Mouse (Mus musculus) heart, embryonic 15.5 days (tissue): ENCODE data around the gene Smg5. TPM values are rescaled to one million over a fixed set of nuclear protein-coding genes. Genes with fewer than 3 reads are reported as not detected.
"Not testable (repeated sequence)": the region's sequence is repeated elsewhere in the genome, so short reads cannot be mapped to it uniquely, and the experiment has no call there.

Experiments used
- ATAC-seq: fragments of 200-750 bp; cut with Nextera tagmentation; replicated peaks from 2 replicates; pipeline ENCODE4 v1.8.0; 2017; ENCODE audit warnings: low read depth, moderate TSS enrichment; ENCODE audit not compliant: insufficient number of reproducible peaks, insufficient read depth, low FRiP score
- H3K27ac ChIP-seq: fragments of 300-500 bp; sonication (generic); 2 replicates; pipeline ENCODE4 v1.5.1; 2015; ENCODE audit warnings: mild to moderate bottlenecking, inconsistent platforms
- H3K27me3 ChIP-seq: fragments of 300-500 bp; sonication (generic); 2 replicates; pipeline ENCODE4 v1.6.1; 2015; ENCODE audit warnings: inconsistent platforms
- H3K36me3 ChIP-seq: fragments of 300-500 bp; sonication (generic); 2 replicates; pipeline ENCODE4 v1.6.1; 2015; ENCODE audit warnings: mild to moderate bottlenecking, inconsistent platforms
- H3K4me1 ChIP-seq: fragments of 300-500 bp; sonication (generic); replicated peaks from 2 replicates; pipeline ENCODE4 v1.6.1; 2015; ENCODE audit warnings: inconsistent platforms
- H3K4me2 ChIP-seq: fragments of 300-500 bp; sonication (generic); 2 replicates; pipeline ENCODE4 v1.6.1; 2015; ENCODE audit warnings: inconsistent platforms, mild to moderate bottlenecking, moderate library complexity
- H3K4me3 ChIP-seq: fragments of 300-500 bp; sonication (generic); 2 replicates; pipeline ENCODE4 v1.5.1; 2015; ENCODE audit warnings: mild to moderate bottlenecking, inconsistent platforms
- H3K9ac ChIP-seq: fragments of 300-500 bp; sonication (generic); 2 replicates; pipeline ENCODE4 v1.6.1; 2015; ENCODE audit warnings: mild to moderate bottlenecking, inconsistent platforms
- H3K9me3 ChIP-seq: fragments of 300-500 bp; sonication (generic); replicated peaks from 2 replicates; pipeline ENCODE4 v1.6.1; 2016; ENCODE audit warnings: inconsistent platforms
- WGBS: fragments of 180-500 bp; shearing (Covaris S2); methylation state at CpG from one replicate; pipeline ENCODE4 v1.1.7; 2015; ENCODE audit warnings: mixed read lengths; 5-methylcytosine and 5-hydroxymethylcytosine counted together
- polyA plus RNA-seq: library from polyadenylated mRNA; unstranded; fragments of >200 nt; fragmentation: Nextera tagmentation; extraction: Ambion mirVana; gene quantifications from 2 replicates; pipeline ENCODE4 v1.2.1, GENCODE M21; 2015

Smg5 gene
- 41.1 and 52.8 TPM in 2 replicates for polyA plus RNA-seq

DNA sequence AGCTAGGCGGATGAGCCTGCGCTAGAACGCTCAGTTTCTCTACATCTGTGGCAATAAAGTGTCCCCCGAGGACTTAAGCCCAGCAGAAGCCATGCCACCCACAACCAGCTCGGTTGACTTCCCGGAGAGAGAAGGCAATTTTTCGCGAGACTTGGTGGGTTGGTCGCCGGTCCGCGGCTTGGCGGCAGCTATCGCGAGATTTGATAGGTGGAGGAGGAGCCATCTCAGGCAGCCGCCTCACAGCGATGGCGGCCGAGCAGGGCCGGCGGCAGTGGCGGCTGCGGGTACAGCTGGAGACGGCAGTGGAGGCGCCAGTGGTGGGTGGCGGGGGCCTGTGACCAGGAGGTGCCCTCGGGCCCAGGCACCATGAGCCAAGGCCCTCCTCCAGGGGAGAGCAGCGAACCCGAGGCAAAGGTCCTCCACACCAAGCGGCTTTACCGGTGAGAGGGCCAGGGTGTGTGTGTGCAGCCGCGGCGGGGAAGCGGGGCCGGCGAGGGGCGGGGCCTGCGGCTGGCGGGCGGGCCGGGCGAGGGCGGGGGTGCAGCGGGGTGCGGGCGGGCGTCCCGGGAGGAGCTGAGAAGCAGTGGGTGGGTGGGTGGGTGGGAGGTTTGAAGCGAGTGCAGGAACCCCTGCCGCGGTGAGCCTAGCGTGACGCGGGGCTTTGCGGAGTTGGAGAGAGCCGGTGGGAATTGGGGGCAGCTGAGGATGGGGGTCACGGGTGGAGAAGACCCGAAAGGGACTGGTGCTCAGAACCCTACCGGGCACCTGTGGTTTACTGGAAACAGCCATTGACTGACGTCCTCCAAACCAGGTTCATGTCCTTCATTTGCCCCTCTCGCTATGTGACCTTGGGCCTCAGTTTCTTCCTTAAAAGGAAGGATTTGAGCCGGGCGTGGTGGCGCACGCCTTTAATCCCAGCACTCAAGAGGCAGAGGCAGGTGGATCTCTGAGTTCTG, at the start of gene Smg5, which contains the start of gene Tmem79:
Smg5 (plus strand) TSS at position 203 of the 956 bp plus-strand sequence.
Tmem79 (minus strand) TSS at position 91 of the 956 bp plus-strand sequence.
- Histone ChIP-seq H3K27me3 (no peaks in the 10 kb centered on the region), H3K27ac (peak within 1 kb of the TSS; percentile 99), H3K4me1 (peaks cover 35% of the 10 kb centered on the region), H3K4me3 (peak within 1 kb of the TSS; percentile 96), H3K36me3 (peaks cover under 1% of the 10 kb centered on the region; the same call in 1 of the 2 replicates), H3K9me3 (no peaks in the 10 kb centered on the region), H3K4me2 (peak within 1 kb of the TSS; percentile 74), H3K9ac (peak within 1 kb of the TSS; percentile 96)
- WGBS, result 1% methylated on average over 65 of the region's 66 CpGs
- peak; percentile 88 for ATAC-seq

DNA sequence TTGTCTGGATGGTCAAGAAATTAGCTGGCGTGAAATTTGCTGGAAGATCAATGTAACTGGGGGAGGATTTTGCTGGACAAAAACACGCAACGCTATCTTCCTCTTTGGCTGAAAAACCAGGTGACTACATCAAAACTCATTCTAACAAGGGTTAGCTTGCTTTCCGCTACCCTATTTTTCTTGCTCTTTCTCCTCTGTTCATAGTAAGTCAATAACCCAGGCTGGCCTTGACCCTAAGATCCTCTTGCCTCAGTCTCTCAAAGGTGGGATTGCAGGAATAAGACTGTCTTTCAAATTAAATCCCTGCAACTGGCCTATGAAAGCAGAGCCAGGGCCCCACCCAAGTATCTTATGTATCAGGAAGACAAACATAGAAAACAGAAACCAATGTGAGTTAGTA, 49.0 kb upstream of the Smg5 start, which contains the start of gene Gm38392:
Gm38392 (minus strand) TSS at position 101 of the 400 bp plus-strand sequence.
- Histone ChIP-seq H3K4me1 (no peaks in the 10 kb centered on the region), H3K4me3 (no peak within 1 kb of the TSS), H3K27ac (no peak within 1 kb of the TSS), H3K9ac (no peak within 1 kb of the TSS), H3K4me2 (no peak within 1 kb of the TSS), H3K9me3 (no peaks in the 10 kb centered on the region), H3K36me3 (no peaks in the 10 kb centered on the region), H3K27me3 (no peaks in the 10 kb centered on the region)
- no peak for ATAC-seq
- WGBS, result 96% methylated on average over 4 of the region's 4 CpGs

DNA sequence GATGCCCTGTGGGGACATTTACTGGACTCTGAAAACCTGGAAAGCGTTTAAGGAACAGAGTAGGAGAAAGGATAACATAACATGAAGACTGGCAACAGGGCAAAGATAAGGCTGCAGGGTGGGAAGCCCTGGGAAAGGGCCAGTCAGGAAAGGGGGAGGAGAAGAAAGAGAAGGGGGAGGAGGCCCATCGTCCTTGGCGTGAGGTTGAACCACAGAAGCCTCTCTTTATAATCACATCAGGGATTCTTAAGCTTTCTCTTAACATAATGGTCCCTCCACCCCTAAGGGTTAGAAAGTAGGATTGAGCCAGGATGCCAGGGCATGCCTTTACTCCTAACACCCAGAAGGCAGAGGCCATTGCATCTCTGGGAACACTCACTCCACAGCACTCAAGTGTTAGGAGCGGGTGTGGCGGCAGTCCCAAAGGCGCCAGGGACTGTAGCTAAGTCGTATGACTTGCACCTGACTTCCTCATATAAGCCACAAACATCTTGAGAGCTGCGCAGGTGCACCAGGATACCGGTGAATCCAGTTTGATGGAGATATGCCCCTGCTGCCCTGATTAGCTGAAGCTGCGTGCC, 47.8 kb upstream of the Smg5 start:
- H3K36me3 ChIP-seq, result not testable (repeated sequence)

DNA sequence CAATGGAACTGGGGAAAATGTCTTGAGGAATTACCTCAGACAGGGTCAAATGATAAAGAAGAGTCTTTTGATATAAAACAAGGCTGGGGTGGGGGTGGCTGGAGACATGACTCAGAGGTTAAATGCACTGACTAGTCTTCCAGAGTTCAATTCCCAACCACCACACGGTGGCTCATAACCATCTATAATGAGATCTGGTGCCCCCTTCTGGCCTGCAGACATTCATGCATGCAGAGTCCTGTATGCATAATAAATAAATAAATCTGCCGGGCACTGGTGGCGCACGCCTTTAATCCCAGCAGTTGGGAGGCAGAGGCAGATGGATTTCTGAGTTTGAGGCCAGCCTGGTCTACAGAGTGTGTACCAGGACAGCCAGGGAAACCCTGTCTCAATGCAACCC, 44.1 kb upstream of the Smg5 start:
- WGBS, result 61% methylated on average over 4 of the region's 4 CpGs
- peaks cover 7% of the 10 kb centered on the region; the same call in 1 of the 2 replicates for H3K4me1 ChIP-seq
- H3K9me3 ChIP-seq, result no peaks in the 10 kb centered on the region
- no peak overlapping the region for H3K9ac ChIP-seq
- no peak overlapping the region for H3K27ac ChIP-seq
- no peaks in the 10 kb centered on the region for H3K27me3 ChIP-seq
- H3K4me2 ChIP-seq, result no peak overlapping the region
- no peaks in the 10 kb centered on the region for H3K36me3 ChIP-seq
- no peak overlapping the region for H3K4me3 ChIP-seq
- ATAC-seq, result no peak

More for the DNA sequence above, 47.8 kb upstream of the Smg5 start:
- 63% methylated on average over 8 of the region's 10 CpGs for WGBS
- H3K9me3 ChIP-seq, ATAC-seq, H3K27me3 ChIP-seq, H3K9ac ChIP-seq, H3K4me3 ChIP-seq, H3K4me1 ChIP-seq, H3K4me2 ChIP-seq, H3K27ac ChIP-seq: not testable (repeated sequence)

DNA sequence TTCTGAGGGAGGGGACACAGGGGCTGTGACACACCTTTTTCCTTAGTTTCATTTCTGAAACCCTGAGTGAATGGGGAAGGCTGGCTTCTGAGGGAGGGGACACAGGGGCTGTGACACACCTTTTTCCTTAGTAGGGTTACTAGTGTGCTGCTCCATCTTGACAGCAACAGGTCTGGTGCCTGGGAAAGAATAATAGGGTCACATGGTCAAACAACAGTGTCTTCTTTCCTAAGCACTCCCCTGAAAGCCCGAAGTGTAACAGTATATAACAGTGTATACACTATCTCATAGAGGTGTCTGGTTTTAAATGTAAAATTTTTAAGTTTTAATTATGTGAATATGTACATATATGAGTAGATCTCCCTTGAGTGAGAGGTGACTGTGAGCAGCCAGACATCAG, 40.8 kb upstream of the Smg5 start:
- WGBS, result 77% methylated on average over 1 of the region's 1 CpGs
- H3K27me3 ChIP-seq, H3K27ac ChIP-seq, H3K4me3 ChIP-seq, ATAC-seq, H3K9me3 ChIP-seq: not testable (repeated sequence)
- Histone ChIP-seq H3K4me1 (peaks cover 19% of the 10 kb centered on the region), H3K9ac (0 out of 2 replicates have a peak overlapping the region, but pooled peaks have one; percentile 64), H3K36me3 (peaks cover 10% of the 10 kb centered on the region), H3K4me2 (peak overlapping the region; percentile 74; the same call in 1 of the 2 replicates)

DNA sequence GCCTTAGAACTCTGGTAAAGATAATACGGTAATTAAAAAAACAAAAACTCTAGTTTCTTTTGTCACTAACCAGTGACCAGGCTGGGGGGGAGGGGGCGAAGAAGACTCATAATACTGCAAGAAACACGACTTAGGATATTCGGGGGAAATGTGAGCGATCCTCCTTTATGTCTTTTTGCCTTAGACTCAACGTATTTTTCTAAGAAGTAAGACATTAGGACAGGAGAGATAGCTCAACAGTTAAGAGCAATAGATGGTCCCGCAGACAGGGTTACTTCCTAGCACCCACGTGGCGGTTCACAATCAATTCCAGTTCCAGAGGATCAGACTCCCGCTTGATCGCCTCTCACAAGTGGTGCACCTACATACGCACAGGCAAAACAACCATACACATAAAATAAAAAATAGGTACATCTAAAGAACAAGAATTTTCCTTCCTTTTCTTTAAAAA, 39.9 kb upstream of the Smg5 start:
- H3K27me3 ChIP-seq, result no peaks in the 10 kb centered on the region
- no peak for ATAC-seq
- peak overlapping the region; percentile 74 for H3K4me2 ChIP-seq
- H3K36me3 ChIP-seq, result peaks cover 19% of the 10 kb centered on the region
- H3K27ac ChIP-seq, result peak overlapping the region; percentile 97
- peaks cover 19% of the 10 kb centered on the region for H3K4me1 ChIP-seq
- H3K4me3 ChIP-seq, result peak overlapping the region; percentile 79
- peak overlapping the region; percentile 64 for H3K9ac ChIP-seq
- WGBS, result 1% methylated on average over 12 of the region's 12 CpGs
- H3K9me3 ChIP-seq, result no peaks in the 10 kb centered on the region

DNA sequence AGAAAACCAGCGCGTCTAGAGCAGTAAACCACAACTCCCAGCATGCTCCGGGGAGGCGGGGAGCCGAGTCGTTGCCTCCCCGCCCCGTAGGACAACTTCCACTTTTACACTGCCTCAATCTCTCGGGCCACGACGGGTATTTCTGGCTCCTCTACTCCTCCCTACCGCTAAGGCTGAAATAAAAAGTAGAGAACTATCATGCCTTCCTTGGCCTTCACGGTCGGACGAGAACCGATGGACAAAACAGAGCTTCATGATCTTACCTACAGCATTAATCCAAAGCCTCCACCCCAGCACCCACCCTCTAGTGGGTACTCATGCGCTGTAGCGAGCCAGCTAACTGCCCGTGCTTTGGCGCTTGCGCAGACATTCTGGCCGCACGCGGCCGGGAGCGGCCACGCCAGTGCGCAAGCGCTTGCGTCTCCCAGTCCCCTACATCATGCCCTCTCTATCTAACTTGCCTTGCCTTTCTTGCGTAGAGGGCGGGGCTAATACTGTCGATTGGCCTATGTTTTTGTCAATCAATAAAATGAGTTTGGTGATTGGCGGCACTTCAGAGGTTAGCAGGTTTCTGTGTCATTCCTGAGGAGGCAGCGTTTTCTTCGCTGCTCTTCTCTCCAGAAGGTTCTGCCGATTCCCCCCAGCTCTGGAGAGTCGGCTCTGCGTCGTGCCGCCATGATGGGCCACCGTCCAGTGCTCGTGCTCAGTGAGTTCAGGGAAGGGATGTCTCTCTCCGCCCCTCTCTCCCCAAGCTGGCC, 39.3 kb upstream of the Smg5 start, which contains the start of the genes Tsacc and Cct3:
Tsacc (minus strand) TSS at position 439 of the 758 bp plus-strand sequence.
Cct3 (plus strand) TSS at position 556 of the 758 bp plus-strand sequence.
- no peaks in the 10 kb centered on the region for H3K9me3 ChIP-seq
- peak; percentile 99 for ATAC-seq
- H3K36me3 ChIP-seq, result peaks cover 25% of the 10 kb centered on the region
- H3K4me3 ChIP-seq, result peak within 1 kb of the TSS; percentile 79
- peak within 1 kb of the TSS; percentile 97 for H3K27ac ChIP-seq
- H3K4me2 ChIP-seq, result peak within 1 kb of the TSS; percentile 74
- no peaks in the 10 kb centered on the region for H3K27me3 ChIP-seq
- H3K4me1 ChIP-seq, result peaks cover 19% of the 10 kb centered on the region
- H3K9ac ChIP-seq, result peak within 1 kb of the TSS; percentile 81
- under 1% methylated on average over 44 of the region's 44 CpGs for WGBS

DNA sequence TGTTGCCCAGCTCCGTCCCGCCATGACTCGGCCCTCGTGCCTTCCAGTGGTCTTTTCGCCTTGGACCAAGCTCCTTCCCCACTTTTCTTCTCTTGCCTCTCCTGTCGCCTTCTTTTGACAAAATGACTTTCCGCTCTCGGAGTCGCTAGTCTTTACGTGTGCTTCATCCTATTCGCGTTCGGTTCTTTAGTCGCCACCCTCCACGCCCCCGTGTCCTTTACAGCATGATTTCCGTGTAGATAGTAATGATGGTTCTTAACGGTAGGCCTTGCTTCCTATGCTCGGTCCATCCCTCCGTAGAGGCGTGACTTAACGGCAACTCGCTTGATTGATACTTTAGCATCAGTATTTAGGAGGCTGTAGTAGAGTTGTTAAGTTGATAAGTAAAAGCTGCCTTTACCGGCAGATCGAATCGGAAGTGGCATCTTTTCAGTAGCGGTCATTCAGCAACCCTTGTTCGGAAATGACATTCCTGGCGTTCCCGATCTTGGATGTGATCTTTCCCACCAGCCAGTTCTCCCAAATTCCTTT, 38.7 kb upstream of the Smg5 start:
- Histone ChIP-seq H3K27ac (peak overlapping the region; percentile 94), H3K4me2 (peak overlapping the region; percentile 74), H3K27me3 (no peaks in the 10 kb centered on the region), H3K9ac (peak overlapping the region; percentile 81), H3K9me3 (no peaks in the 10 kb centered on the region), H3K4me3 (peak overlapping the region; percentile 79), H3K4me1 (peaks cover 19% of the 10 kb centered on the region), H3K36me3 (peaks cover 31% of the 10 kb centered on the region)
- ATAC-seq, result no peak
- WGBS, result under 1% methylated on average over 30 of the region's 30 CpGs

DNA sequence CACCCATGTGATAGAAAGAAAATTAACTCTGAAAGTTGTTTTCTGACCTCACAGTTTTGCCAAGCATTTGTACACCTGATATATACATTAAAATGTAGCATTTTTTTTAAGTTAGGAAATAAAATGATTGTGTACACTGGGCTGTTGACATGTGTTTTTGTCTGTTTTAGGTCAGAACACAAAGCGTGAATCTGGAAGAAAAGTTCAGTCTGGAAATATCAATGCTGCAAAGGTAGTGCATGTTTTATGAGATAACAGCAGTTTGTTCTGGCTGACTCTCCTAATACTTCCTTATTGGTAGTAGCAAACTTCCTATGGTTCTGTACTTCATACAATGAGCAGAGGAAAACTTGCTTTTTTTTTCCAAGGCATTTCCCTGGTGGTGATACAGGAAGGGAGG, 36.9 kb upstream of the Smg5 start:
- peaks cover 19% of the 10 kb centered on the region for H3K4me1 ChIP-seq
- no peak overlapping the region for H3K27ac ChIP-seq
- peaks cover 48% of the 10 kb centered on the region for H3K36me3 ChIP-seq
- no peak overlapping the region for H3K4me3 ChIP-seq
- H3K27me3 ChIP-seq, result no peaks in the 10 kb centered on the region
- whole genome bisulfite sequencing, result 69% methylated on average over 1 of the region's 1 CpGs
- no peak for ATAC-seq
- H3K9me3 ChIP-seq, result no peaks in the 10 kb centered on the region
- no peak overlapping the region for H3K9ac ChIP-seq
- no peak overlapping the region for H3K4me2 ChIP-seq

DNA sequence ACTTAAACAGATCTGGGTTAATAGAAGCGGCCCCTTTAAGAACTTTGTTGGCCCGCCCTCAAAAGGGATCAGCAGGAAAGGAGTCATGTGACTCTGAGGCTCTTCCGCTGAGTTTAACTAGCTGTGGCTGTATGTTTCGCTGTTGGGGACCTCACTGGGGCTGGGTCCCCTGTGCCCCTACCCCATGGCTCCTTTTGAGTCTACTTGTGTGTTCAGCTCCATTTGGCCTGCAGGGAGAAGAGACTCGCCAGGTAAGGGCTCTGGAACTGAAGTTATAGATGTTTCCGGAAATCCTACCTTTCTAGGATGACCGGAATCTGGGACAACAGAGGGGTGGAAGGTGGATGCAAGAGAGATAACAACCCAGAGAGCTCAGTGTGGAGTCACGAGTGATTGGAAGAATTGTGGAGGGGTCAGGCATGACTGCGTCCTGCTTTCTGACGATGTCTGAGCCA, 11.1 kb upstream of the Smg5 start, which contains the start of gene Glmp:
Glmp (plus strand) TSS at position 73 of the 455 bp plus-strand sequence.
- peak within 1 kb of the TSS; percentile 90 for H3K4me2 ChIP-seq
- H3K4me1 ChIP-seq, result peaks cover 12% of the 10 kb centered on the region
- peak; percentile 82 for ATAC-seq
- H3K27me3 ChIP-seq, result no peaks in the 10 kb centered on the region
- H3K9ac ChIP-seq, result peak within 1 kb of the TSS; percentile 73
- 0 out of 2 replicates have a peak within 1 kb of the TSS, but pooled peaks have one; percentile 29 for H3K27ac ChIP-seq
- H3K9me3 ChIP-seq, result no peaks in the 10 kb centered on the region
- under 1% methylated on average over 10 of the region's 10 CpGs for WGBS
- peaks cover 51% of the 10 kb centered on the region for H3K36me3 ChIP-seq
- H3K4me3 ChIP-seq, result peak within 1 kb of the TSS; percentile 75
